Mouse (Mus musculus): ENCODE data around the gene P2ry6.
A peak's percentile ranks its signal among the peaks of the same experiment; 100 is the strongest.

Gene P2ry6

DNA sequence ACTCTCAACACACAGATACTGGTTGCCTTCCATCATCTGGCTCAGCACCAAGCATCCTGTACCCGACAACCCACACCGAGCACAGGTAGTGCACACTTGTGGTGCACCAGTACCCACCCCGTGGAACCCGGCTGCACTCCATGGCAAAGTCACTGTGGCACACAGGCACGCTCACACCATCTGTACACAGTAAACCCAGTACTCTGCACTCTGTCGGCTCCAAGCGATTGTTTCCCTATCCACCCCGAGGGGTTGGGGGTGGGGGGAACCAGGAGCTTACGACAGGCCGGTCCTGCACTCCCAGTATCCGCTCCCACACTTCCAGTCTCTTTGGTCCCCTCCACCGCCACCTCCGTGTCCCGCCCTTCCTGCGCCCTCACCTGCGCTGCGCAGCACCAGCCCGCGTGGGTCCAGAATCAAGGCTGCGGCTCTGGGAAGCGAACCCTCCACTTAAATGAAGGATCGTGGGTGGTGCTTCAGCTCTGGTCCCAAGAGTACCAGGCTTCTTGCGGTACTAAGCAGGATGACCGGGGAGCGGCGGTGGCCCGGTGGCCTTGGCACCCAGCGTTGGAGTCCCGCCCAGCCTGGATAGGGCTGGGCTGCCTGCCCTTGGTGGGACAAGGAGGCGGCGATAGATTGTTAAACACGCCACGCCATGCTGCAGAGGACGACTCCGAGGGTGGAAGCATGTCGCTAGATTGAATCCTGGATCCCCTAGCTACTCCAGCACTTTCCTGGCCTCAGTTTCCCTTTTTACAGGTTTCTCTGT lies at the start of gene P2ry6:
TSS of gene P2ry6 (minus strand) at position 515 of the 769 bp plus-strand sequence.
- DNase-seq (ENCODE audit: low read depth, low spot score) = no peak

DNA sequence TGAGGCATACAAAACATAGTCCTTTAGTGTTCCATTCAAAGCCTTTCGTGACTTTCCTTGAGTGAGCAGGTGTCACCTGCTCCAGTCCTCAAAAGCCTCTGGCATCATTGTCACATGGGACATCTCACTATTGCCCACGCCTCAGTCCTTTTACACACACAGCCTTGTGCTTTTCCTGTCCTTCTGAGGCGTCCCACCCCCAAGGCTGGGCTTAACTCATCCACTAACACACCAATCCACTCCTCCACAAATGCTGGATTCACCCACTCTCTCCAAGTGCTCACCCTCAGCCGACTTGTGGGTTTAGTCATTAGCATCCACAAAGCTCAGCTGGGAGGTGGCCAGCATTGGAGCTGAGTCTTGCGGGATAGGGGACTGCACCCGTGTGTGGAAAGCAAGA lies 43.0 kb upstream of the P2ry6 start:
- no peak for DNase-seq (ENCODE audit: low read depth, low spot score)

DNA sequence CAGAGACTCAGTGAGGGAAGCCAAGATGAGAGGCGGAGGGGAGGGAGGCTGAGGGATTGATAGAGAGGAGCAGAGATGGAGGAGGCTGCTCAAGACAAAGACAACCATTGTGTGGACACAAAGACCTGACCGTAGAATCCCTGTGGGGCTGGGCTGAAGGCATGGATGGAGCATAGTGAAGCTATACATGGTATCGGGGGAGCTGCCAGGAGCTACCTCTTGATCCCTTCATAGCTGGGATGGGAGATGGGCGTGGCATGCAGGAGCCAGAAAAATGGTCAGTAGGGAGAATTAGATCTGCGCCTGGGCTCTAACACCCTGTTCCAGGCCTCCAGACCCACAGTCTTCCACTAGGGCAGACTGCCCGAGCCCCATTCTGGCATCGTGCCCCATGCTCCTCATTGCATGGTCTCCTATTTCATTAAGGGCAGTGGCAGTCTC lies 42.6 kb upstream of the P2ry6 start:
- DNase-seq (ENCODE audit: low read depth, low spot score) = no peak

DNA sequence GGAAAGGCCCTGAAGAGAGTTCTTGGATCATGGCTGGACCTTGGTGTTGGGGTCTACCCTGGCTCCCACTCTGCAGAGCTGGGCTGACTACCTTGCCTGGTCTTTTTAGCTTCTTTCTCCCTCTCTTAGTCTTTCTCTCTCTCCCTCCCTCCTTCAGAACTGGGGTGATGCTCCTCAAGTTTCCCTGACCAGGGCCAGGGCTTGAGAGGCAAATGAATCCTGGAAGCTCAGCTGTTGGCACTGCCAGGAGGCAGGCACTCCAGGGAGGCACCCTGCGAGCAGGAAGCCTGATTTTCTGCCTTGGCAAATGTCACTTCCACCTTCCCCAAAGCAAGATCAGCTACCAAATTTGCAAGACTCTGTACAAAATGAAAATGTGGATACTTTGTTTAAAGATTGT lies 40.5 kb upstream of the P2ry6 start:
- no peak for DNase-seq (ENCODE audit: low read depth, low spot score)

DNA sequence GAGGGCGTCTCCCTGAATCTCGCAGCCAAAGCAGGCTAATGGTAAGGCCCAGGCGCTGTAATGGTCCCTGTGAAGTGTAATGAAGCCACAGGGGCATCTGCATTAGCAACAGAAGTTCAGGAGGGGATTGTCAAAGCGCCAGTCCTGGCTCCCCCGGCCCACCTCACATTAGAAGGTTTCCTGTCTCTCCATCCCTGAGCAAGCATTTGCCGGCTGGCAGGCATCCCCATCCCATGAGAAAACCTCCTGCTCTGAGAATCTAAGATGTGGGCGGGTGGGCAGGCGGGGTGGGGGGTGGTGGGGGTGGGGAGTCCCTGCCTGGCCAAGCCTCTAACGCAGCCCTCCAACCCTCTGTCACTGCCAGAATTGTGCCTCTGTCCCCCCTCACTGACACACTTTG lies 39.6 kb upstream of the P2ry6 start:
- no peak for DNase-seq (ENCODE audit: low read depth, low spot score)

DNA sequence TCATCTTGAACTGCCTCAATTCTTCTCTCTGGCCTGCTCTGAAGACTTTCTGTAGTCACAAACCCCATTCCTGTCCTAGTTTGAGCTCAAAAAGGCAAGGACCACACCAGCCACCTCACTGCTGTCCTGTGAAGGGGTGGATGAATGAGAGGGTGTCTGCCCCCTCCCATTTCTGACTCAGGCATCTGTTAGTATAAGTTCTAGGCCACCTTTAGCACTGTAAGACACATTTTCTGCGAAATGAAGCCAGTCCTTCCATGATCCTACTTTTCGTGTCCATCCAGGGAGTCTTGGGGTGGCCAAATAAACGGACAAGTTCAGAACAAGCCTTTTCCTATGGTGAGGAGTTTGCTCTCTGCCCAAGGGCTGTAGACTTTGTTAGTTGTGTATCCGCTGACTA lies 38.1 kb upstream of the P2ry6 start, which contains the start of gene P2ry2:
TSS of gene P2ry2 (minus strand) at position 326 of the 400 bp plus-strand sequence.
- DNase-seq (ENCODE audit: low read depth, low spot score) = no peak

DNA sequence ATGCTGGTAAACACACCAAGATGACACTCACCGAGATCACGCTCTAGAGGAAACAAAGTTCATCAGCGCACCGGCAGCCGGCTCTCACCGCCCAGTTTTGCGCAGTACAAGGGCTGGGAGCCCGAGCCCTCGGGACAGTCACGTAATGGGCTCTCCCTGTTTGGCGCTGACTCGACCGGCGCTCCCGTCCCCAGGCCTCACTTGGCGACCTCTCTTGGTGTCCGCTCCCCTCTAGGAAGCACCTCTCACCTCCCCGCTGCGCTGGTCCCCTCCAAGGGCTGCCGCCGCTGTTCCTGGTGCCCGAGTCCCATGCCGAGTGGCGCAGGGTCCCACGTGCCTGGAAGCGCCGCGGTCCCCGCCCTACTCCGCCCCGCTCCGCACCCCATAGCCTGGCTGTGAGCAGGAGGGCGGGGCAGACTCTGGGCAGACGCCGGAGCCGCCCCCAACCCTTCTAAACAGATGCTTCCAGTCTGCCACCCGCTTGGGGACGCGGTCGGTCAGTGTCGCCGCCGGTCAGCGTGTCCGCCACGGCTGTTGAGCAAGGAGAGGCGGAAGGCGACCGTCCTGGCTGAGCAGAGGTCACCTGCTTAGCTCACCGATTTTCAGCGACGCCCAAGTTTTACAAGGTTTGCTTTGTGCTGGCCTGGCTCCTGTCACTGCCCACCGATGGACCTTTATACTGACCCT lies 37.4 kb upstream of the P2ry6 start:
- peak; percentile 53 for DNase-seq (ENCODE audit: low read depth, low spot score)

DNA sequence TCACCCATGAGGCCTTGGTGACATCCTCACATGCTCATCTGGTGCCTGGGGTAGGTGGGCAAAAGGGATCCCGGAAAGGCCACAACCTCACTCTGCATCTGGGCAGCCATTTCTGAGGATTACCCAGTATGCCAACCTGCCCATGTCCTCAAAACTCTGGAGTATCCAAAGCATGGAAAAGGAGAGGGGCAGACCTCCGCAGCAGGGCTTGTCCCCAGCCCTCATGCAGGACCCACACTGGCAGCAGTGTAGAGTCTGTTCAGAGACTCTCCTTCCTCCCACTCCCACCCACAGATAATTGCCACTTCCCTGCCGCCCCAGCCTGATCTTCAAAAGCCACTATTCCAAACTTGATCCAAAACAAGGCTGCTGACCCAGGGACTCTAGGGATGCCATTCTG lies 36.3 kb upstream of the P2ry6 start:
- no peak for DNase-seq (ENCODE audit: low read depth, low spot score)

DNA sequence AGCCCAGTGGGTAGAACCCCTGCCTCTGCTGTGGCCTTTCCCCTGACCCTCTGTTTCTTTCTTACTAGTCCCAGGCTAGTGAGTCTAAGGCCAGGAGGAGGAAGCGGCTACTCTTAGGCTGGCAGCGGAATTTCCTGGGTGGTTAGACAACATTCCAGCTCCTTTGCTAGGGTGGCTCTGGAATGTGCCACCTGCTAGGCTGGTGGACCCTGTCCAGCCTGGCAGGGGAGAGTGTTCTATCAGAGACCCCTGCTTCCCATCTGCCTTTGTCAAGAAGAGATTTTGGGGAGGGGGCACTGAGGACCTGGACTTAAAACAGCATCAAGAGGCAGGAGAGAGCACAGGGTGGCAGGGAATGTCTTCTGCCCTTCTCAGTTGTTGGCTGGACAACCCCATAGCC lies 31.8 kb upstream of the P2ry6 start:
- DNase-seq (ENCODE audit: low read depth, low spot score) = no peak

DNA sequence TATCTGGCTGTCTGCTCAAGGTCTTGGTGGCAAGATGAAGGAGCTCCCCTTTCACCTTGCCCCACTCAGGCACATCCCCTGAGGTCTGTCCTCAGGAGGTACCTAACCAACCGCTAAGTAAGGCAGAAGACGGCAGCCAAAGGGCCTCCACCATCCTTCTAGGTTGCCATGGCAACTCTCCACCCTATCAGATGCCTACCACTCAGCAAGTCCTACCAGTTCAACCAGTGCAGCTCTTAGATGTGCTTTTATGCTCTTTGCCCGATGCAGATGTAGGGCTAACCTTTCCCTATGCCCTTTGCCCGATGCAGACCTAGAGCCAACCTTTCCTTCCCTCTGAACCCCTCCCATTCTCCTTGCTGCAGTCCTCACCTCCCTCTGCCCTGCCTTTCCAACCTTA lies 30.7 kb upstream of the P2ry6 start:
- DNase-seq (ENCODE audit: low read depth, low spot score) = no peak

DNA sequence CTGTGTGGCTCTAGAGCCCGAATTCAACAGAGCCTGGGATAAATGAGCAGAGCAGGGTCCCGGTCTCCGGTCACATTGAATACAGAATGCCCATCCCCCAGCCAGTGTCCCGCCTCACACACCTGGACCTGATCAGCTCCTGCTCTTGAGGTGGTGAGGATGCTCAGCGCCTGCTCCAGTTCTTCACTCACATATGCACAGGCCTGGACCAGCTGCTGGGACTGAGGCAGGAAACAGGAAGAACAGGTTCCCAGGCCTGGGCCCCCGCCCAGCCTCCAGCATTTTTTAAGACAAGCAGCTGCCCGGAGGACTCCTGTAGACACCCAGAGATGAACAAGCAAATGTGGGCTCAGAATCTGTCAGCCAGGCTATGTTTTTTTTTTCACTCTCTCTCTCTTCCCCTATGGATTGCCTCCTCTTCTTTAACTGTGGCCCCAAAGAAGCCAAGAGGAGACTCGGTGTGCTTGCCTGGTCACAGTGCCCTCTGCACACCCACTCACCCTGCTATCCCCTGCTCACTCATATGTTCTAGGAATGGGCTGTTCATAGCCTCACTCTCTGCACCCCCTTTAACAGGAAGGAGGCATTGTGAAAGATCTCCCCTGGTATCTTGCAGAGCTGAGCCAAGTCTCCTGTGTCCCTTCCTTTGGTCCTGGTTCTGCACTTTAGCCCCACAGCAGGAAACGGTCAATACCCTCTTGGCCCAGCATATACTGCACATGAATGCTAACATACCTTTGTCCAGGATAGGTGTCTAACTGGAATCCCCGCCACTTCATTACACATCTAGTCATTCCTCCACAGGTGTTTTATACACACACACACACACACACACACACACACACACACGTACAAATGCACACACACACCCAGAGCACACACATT lies 29.2 kb upstream of the P2ry6 start:
- no peak for DNase-seq (ENCODE audit: low read depth, low spot score)

DNA sequence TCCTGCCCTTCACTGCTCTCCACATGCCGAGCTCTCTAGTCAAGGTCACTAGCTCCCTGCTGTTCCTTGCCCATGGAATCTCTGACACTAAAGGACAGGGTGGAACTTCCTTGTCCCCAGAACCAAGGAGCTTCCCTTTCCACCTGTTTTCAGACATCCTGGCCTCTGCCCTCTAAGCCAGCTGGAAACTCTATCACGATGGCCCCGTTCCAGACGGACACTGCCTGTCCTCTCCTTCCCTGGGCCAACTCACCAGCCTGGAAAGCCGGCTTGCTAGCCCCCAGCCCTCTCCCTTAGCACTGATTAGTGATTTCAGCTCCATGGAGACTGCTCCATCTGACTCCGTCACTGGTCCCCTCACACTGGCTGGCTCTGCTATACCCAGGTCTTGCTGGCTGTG lies 27.8 kb upstream of the P2ry6 start:
- no peak for DNase-seq (ENCODE audit: low read depth, low spot score)

DNA sequence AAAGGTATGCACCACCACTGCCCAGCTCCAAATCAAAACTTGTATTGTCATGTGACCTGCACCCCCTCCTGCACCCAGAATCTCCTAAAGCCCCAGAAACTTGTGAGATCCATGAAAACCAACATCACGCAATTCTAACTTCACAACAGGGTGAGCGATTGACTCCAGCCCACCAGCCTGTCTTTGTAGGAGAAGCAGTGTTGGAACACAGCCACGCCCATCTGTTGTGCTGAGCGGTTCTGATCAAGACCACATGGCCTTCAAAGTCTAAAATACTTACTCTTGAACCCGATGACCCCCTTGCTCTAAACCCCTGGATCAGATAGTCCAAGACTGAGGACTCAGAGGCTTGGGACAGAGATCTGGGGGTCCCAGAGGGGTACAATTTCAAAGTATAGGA lies 25.2 kb upstream of the P2ry6 start:
- no peak for DNase-seq (ENCODE audit: low read depth, low spot score)

DNA sequence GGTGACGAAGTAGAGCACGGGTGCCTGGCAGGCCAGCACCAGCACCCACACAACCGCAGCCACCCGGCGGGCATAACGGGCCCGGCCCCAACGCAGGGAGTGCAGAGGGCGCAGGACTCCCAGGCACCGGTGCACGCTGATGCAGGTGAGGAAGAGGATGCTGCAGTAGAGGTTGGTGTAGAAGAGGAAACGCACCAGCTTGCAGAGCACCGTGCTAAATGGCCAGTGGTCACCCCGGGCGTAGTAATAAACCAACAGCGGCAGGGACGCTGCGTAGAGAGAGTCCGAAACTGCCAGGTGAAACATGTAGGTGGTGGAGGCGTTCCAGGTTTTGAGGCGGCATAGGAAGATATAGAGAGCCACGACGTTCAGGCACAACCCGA lies 24.1 kb upstream of the P2ry6 start:
- DNase-seq (ENCODE audit: low read depth, low spot score) = no peak

DNA sequence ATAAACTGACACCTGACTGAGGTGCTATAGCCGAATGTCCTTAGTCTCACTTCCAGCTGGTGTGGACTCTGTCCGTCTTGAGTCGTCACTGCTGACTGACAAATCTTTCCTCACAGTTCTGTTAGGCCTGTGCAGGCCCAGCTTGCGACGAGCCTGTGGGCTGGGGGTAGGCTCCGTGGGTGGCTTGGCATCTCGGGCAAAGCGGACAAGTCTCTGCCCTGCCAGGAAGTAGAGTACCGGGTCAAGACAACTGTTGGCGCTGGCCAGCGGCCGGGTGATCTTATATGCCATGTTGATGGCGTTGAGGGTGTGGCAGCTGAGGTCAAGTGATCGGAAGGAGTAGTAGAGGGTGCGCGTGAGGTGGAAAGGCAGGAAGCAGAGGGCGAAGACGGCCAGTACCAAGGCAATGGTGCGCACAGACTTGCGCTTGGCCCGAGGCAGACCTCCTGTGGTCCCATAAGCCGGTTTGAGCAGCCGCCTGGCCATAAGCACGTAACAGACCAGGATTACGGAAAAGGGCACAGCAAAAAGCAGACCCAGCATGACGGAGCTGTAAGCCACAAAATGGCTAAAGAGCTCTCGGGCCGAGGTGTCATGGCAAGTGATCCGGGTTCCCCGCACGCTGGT lies 23.6 kb upstream of the P2ry6 start:
- DNase-seq (ENCODE audit: low read depth, low spot score) = no peak

DNA sequence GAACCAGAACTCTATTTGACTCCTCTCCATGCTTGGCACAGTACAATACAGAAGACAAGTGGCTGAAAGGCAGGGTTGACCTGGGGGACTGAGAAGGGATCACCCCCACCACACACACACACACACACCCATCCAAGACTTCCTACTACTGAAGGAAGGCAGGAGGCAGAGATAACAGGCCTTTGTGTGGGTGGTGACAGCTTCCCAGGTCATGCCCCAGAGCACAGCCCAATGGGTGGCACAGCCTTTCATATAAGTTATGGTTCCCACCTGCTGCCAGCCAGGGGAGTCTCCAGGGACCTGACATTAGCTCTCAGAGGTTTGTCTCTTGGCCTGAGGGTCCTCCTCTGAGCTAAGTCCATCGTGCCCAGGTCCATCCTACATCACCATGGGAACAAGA lies 22.8 kb upstream of the P2ry6 start:
- no peak for DNase-seq (ENCODE audit: low read depth, low spot score)

DNA sequence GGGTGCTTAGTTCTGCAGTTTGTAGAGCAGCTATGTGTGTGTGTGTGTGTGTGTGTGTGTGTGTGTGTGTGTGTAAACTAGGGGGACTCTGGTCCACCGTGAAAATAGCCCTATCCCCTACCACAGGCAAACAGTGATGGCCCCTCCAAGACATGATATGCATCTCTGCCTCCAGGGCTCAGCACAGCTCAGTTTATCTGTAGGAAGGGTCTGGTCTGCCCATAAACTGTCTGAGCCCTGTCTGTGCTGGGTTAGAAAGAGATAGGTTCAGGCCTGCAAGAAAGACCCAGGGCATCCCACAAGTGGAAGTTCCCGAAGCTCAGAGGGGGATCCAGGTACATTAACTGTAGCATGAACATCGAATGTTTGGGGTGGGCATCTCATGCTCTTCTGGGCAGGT lies 21.5 kb upstream of the P2ry6 start:
- no peak for DNase-seq (ENCODE audit: low read depth, low spot score)

DNA sequence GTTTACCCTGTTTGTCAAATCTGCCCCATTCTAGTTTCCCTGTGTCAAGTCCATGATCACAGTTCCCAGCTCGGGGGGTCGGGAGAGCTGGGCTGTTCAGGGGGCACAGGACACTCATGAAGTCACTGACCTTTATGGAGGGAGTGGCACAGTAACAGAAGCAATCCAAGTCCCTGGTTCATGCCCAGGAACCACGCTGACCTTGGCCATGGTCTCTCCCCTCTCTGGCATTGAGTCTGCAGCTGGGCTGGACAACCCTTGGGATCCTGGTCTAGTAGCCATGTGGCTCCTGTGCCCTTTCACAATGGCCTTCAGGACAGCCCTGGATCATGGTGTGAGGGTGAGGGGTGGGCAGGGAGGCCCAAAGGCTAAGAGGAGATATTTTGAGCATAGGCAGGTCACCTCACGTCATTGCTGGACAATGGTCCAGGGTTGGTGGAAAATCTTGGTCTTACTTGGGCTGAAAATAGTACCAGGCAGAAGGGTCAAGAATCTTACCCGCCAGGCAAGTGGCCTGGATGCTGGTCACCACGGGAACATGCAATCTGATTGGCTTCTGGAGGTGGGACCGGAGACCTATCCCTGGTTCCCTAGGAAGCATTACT lies 20.9 kb upstream of the P2ry6 start:
- no peak for DNase-seq (ENCODE audit: low read depth, low spot score)

DNA sequence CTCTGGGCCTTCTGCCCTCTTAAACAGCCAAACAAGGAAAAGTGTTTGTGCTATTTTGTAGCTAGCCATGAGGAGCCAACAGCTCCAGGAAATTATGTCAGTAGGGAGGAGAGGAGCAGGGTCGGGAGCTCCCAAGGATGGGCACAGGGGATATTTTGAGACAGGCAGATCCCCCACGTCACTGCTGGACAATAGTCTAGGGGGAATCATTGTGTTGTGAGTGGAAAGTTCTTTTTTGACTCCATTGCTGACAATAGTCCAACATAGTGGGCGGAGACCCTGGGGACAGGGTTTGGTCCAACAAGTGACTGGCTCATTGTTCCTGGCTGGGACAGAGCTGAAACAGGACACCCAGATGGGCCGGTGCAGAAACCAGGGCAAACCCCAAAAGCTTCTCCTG lies 18.7 kb upstream of the P2ry6 start:
- no peak for DNase-seq (ENCODE audit: low read depth, low spot score)

DNA sequence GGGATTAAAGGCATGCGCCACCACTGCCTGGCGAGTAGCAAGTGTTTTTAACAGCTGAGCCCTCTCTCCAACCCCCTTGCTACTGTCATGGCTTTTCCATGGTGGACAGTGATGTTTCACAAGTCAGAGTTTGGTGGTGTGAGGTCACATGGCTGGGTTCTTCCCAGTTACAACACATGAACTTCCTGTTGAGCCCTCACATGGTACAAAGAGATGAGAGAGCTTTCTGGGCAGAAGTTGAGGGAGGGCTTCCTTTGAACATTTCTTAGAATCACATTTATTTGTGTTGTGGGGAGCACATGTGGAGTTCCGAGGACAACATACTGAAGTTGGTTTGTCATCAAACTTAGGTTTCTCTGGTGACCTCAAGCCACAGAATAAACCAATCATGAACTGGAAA lies 17.5 kb upstream of the P2ry6 start:
- no peak for DNase-seq (ENCODE audit: low read depth, low spot score)

DNA sequence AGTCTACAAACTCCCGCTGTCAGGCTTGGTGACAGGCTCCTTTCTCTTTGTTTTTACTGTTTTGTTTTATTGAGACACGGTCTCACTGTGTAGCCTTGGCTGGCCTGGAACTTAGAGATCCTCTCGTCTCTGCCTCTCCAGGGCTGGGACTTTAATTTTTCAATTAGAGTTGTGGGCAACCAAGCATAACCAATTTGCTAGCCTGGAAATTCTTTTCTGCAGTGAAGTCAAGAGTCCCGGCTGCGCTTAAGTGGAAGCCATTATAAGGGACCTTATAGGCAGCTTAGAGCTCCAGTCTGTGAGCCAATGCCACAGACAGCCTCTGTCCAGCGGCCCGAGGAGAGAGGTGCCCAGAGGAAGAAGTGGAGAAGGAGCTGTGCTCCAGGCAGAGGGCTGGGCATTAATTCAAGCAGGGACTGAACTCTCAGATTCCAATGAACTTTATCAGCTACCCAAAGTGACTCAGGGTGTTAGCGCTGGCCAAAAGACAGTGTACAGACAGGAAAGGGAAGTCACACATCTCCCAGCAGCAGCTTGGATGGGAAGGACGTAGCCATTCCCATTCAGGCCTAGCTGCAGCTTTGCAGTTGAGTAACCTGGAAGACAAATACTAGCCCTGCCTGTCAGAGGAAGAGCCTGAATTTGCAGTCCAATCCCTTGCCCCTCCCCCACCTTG lies 16.3 kb upstream of the P2ry6 start:
- no peak for DNase-seq (ENCODE audit: low read depth, low spot score)
